In genomic region chr9:50658941-50659388, GRCm38 (mm10) we compare ENCODE assay signal across 1 mouse cellular context.
TF ChIP-seq lines count a peak whose summit lies in the region.

No protein-coding gene starts in this region.

TF ChIP-seq in ES-E14, 5 proteins besides CTCF, POLR2A, EP300 and RAD21:
- TF ChIP-seq HCFC1 (IDR thresholded peaks at IDR 0.05; ENCODE audit: borderline replicate concordance, insufficient read depth, low read length) (no peak), MAFK (IDR thresholded peaks at IDR 0.05; ENCODE audit: insufficient read depth, low read depth, low read length) (no peak), CHD2 (IDR thresholded peaks at IDR 0.05; ENCODE audit: low read depth, low read length) (no peak), ZC3H11A (IDR thresholded peaks at IDR 0.05; ENCODE audit: borderline replicate concordance, low read depth, low read length) (no peak), ZNF384 (IDR thresholded peaks at IDR 0.05; ENCODE audit: low read depth, low read length) (no peak)
